Mouse (Mus musculus) heart, embryonic 11.5 days (tissue): Measurements from ENCODE around the gene Bysl. TPM values are rescaled to one million over a fixed set of nuclear protein-coding genes. Genes with fewer than 3 reads are reported as not detected.
"Not testable (repeated sequence)": the region's sequence is repeated elsewhere in the genome, so short reads cannot be mapped to it uniquely, and the experiment has no call there.

Experiments
- ATAC-seq: fragments of 200-750 bp; cut with Nextera tagmentation; replicated peaks from 2 replicates; pipeline ENCODE4 v1.8.0; 2017; ENCODE audit warnings: moderate library complexity; ENCODE audit not compliant: insufficient number of reproducible peaks, low FRiP score, low TSS enrichment
- H3K27ac ChIP-seq: fragments of 300-500 bp; sonication (generic); 2 replicates; pipeline ENCODE4 v1.5.1; 2014; ENCODE audit warnings: mild to moderate bottlenecking, low read depth, low read length
- H3K27me3 ChIP-seq: fragments of 300-500 bp; sonication (generic); 2 replicates; pipeline ENCODE4 v1.6.1; 2014; ENCODE audit warnings: mild to moderate bottlenecking, low read length, mixed read lengths; ENCODE audit not compliant: control insufficient read depth, insufficient read depth
- H3K36me3 ChIP-seq: fragments of 300-500 bp; sonication (generic); 2 replicates; pipeline ENCODE4 v1.6.1; 2014; ENCODE audit warnings: mild to moderate bottlenecking, low read length, moderate library complexity, mixed read lengths; ENCODE audit not compliant: control insufficient read depth, insufficient read depth
- H3K4me1 ChIP-seq: fragments of 300-500 bp; sonication (generic); 2 replicates; pipeline ENCODE4 v1.6.1; 2014; ENCODE audit warnings: low read length; ENCODE audit not compliant: control insufficient read depth, insufficient read depth
- H3K4me2 ChIP-seq: fragments of 300-500 bp; sonication (generic); 2 replicates; pipeline ENCODE4 v1.6.1; 2014; ENCODE audit warnings: mild to moderate bottlenecking, moderate library complexity
- H3K4me3 ChIP-seq: fragments of 300-500 bp; sonication (generic); 2 replicates; pipeline ENCODE4 v1.5.1; 2014; ENCODE audit warnings: low read depth, low read length
- H3K9ac ChIP-seq: fragments of 300-500 bp; sonication (generic); 2 replicates; pipeline ENCODE4 v1.6.1; 2014; ENCODE audit warnings: mild to moderate bottlenecking, low read depth, low read length, moderate library complexity
- H3K9me3 ChIP-seq: fragments of 300-500 bp; sonication (generic); replicated peaks from 2 replicates; pipeline ENCODE4 v1.6.1; 2016; ENCODE audit warnings: low read length; ENCODE audit not compliant: control insufficient read depth
- WGBS: fragments of 180-500 bp; shearing (Covaris S2); extraction: QIAGEN DNeasy Blood & Tissue Kit; methylation state at CpG from one replicate; pipeline ENCODE4 v1.1.7; 2014; ENCODE audit not compliant: insufficient replicate concordance; 5-methylcytosine and 5-hydroxymethylcytosine counted together
- polyA plus RNA-seq: library from polyadenylated mRNA; unstranded; fragments of >200 nt; fragmentation: Nextera tagmentation; extraction: Ambion mirVana; gene quantifications from 2 replicates; pipeline ENCODE4 v1.2.1, GENCODE M21; 2014

Bysl gene
- polyA plus RNA-seq, 1 experiment from 2014 or later: 26.8 TPM

DNA sequence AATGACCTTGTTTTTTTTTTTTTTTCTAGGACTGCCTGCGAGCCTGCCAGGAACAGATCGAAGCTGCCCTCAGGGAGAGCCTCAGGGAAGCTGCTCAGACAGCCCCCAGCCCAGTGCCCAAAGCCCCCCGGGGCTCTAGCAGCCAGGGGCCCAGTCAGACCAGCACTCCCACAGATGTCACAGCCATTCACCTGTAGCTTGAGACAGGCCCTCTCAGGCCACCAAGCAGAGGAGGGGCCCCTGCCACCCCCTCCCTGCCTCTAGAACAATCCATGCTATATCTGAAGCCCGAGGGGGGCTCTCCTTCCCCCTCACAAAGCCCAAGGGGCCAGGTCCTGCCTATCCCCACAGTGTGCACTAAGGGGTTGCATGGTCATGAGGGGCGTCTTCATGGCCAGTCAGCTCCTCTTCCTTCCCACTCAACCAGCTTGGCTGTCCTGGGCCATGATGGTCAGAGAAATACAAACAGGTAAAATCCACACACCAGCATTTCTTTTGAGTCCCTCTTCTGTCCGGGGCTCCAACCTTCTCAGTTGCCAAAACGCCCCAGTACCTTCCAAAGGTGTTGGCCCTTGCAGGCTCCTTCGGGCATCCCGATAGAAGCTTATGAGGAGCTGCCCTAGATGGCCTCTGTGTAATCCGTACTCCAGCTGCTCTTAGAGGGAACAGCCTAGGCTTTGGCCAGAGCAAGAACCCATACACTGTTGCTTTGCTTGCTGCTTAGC is 12.6 kb downstream of the Bysl start:
- H3K36me3 ChIP-seq: peaks cover 31% of the 10 kb centered on the region
- not testable (repeated sequence) for ATAC-seq, H3K9me3 ChIP-seq, H3K4me3 ChIP-seq, H3K27me3 ChIP-seq, H3K4me2 ChIP-seq
- H3K9ac ChIP-seq: 0 out of 2 replicates have a peak overlapping the region, but pooled peaks have one; percentile 28
- H3K27ac ChIP-seq: peak overlapping the region; percentile 97
- H3K4me1 ChIP-seq: peaks cover 28% of the 10 kb centered on the region
- WGBS: 73% methylated on average over 10 of the region's 10 CpGs

GRCm38 (mm10) chr17:47597838-47598579 is 13.3 kb downstream of the Bysl start:
- peak overlapping the region; percentile 93; the same call in 1 of the 2 replicates for H3K4me3 ChIP-seq
- H3K36me3 ChIP-seq: peaks cover 30% of the 10 kb centered on the region
- 20% methylated on average over 10 of the region's 10 CpGs for WGBS
- peak overlapping the region; percentile 97 for H3K9ac ChIP-seq
- peak overlapping the region; percentile 97 for H3K27ac ChIP-seq
- H3K9me3 ChIP-seq: no peaks in the 10 kb centered on the region
- peaks cover 28% of the 10 kb centered on the region for H3K4me1 ChIP-seq
- no peaks in the 10 kb centered on the region for H3K27me3 ChIP-seq
- H3K4me2 ChIP-seq: peak overlapping the region; percentile 96
- peak; percentile 36 for ATAC-seq

GRCm38 (mm10) chr17:47597261-47597660 is 14.0 kb downstream of the Bysl start:
- H3K36me3 ChIP-seq: peaks cover 26% of the 10 kb centered on the region
- H3K27ac ChIP-seq: peak overlapping the region; percentile 97
- ATAC-seq: no peak
- H3K4me3 ChIP-seq: peak overlapping the region; percentile 93
- H3K4me2 ChIP-seq: peak overlapping the region; percentile 96
- H3K4me1 ChIP-seq: peaks cover 34% of the 10 kb centered on the region
- H3K27me3 ChIP-seq: no peaks in the 10 kb centered on the region
- H3K9ac ChIP-seq: peak overlapping the region; percentile 97
- H3K9me3 ChIP-seq: no peaks in the 10 kb centered on the region
- WGBS: 51% methylated on average over 13 of the region's 13 CpGs

DNA sequence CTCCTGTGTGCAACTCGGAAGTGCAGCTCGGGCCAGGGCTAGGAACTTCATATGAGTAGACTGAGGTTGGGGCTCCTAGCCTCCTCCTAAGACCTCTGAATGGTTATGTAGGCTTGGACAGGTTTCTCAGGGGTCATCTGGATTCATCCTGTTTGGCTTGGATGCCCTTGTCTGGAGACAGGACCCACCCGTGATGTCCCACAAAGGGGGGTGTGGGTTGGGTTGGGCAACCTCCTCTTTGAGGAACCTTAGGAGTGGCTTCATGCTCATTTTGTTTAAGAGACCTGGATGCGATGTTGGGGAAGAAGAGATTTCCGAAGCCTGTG is 14.5 kb downstream of the Bysl start:
- 66% methylated on average over 5 of the region's 5 CpGs for WGBS
- H3K9me3 ChIP-seq: no peaks in the 10 kb centered on the region
- ATAC-seq: no peak
- peak overlapping the region; percentile 96 for H3K4me2 ChIP-seq
- peak overlapping the region; percentile 93 for H3K4me3 ChIP-seq
- H3K36me3 ChIP-seq: peaks cover 21% of the 10 kb centered on the region
- peak overlapping the region; percentile 97 for H3K9ac ChIP-seq
- H3K27ac ChIP-seq: peak overlapping the region; percentile 97
- H3K4me1 ChIP-seq: peaks cover 34% of the 10 kb centered on the region
- H3K27me3 ChIP-seq: no peaks in the 10 kb centered on the region

DNA sequence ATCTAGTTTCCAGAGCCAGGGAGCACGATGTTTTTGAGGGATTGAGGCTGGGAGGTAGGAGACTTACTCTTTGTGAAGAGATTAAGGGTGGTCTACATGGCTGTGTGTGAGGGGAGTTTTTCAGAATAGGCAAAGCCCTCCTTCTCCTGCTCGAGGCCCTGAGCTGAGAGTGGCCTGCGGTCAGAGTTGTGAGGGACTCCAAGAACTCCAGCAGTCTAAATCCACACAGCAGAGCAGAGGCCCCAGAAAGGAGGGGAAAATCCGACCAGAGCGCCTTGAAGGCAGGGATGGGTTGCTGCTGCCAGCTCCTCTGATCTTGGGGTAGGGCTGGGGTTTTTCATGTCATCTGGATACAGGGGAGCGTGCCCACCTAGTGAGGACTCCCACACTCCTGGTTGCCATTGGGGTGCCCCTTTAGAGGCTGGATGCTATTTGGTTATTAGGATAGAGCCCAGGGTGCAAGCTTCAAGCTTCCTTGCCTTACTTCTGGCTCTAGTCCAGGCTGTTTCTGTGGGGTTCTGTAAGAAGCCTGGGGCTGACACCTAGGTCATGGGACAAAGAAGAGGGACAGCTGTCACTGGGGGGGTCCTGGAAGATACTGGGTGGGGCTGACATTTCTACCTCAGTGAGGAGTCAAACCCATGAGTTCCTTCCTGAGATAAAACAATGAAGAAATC is 15.0 kb downstream of the Bysl start:
- peak overlapping the region; percentile 97 for H3K9ac ChIP-seq
- H3K4me3 ChIP-seq: peak overlapping the region; percentile 93
- 32% methylated on average over 6 of the region's 6 CpGs for WGBS
- ATAC-seq: no peak
- H3K36me3 ChIP-seq: peaks cover 16% of the 10 kb centered on the region
- peak overlapping the region; percentile 97 for H3K27ac ChIP-seq
- H3K27me3 ChIP-seq: no peaks in the 10 kb centered on the region
- H3K4me1 ChIP-seq: peaks cover 35% of the 10 kb centered on the region
- H3K4me2 ChIP-seq: peak overlapping the region; percentile 96
- no peaks in the 10 kb centered on the region for H3K9me3 ChIP-seq

GRCm38 (mm10) chr17:47595248-47596161 is 15.8 kb downstream of the Bysl start:
- Histone ChIP-seq H3K27ac (peak overlapping the region; percentile 97), H3K4me1 (peaks cover 40% of the 10 kb centered on the region), H3K9ac (peak overlapping the region; percentile 97), H3K4me2 (peak overlapping the region; percentile 96), H3K4me3 (peak overlapping the region; percentile 93), H3K27me3 (no peaks in the 10 kb centered on the region), H3K9me3 (no peaks in the 10 kb centered on the region), H3K36me3 (peaks cover 11% of the 10 kb centered on the region)
- WGBS: under 1% methylated on average over 20 of the region's 21 CpGs
- ATAC-seq: peak; percentile 76

GRCm38 (mm10) chr17:47594969-47595247 is 16.4 kb downstream of the Bysl start:
- Histone ChIP-seq H3K4me2 (peak overlapping the region; percentile 96), H3K4me1 (peaks cover 40% of the 10 kb centered on the region), H3K36me3 (peaks cover 11% of the 10 kb centered on the region), H3K27ac (peak overlapping the region; percentile 97), H3K27me3 (no peaks in the 10 kb centered on the region), H3K9me3 (no peaks in the 10 kb centered on the region), H3K9ac (peak overlapping the region; percentile 97), H3K4me3 (peak overlapping the region; percentile 93)
- WGBS: 0% methylated on average over 8 of the region's 9 CpGs
- no peak for ATAC-seq
